Mouse (Mus musculus) hindbrain, embryonic 16.5 days (tissue): Measurements from ENCODE around the gene Arid5b. TPM values are rescaled to one million over a fixed set of nuclear protein-coding genes. Genes with fewer than 3 reads are reported as not detected.

Experiments used
- ATAC-seq: fragments of 200-750 bp; cut with Nextera tagmentation; 2 replicates; pipeline ENCODE4 v1.8.0; 2017; ENCODE audit warnings: moderate TSS enrichment, moderate library complexity
- H3K27ac ChIP-seq: fragments of 300-500 bp; sonication (generic); 2 replicates; pipeline ENCODE4 v1.5.1; 2014; ENCODE audit warnings: low read depth, mild to moderate bottlenecking, control low read depth, low read length, moderate library complexity
- H3K27me3 ChIP-seq: fragments of 300-500 bp; sonication (generic); replicated peaks from 2 replicates; pipeline ENCODE4 v1.6.1; 2014; ENCODE audit warnings: low read length; ENCODE audit not compliant: control insufficient read depth, insufficient read depth
- H3K36me3 ChIP-seq: fragments of 300-500 bp; sonication (generic); 2 replicates; pipeline ENCODE4 v1.6.1; 2014; ENCODE audit warnings: mild to moderate bottlenecking, low read length, moderate library complexity, mixed read lengths; ENCODE audit not compliant: control insufficient read depth, insufficient read depth
- H3K4me1 ChIP-seq: fragments of 300-500 bp; sonication (generic); 2 replicates; pipeline ENCODE4 v1.6.1; 2014; ENCODE audit warnings: low read depth, low read length; ENCODE audit not compliant: control insufficient read depth, insufficient read depth
- H3K4me2 ChIP-seq: fragments of 300-500 bp; sonication (generic); 2 replicates; pipeline ENCODE4 v1.6.1; 2014; ENCODE audit warnings: mild to moderate bottlenecking, low read length, control low read depth, moderate library complexity
- H3K4me3 ChIP-seq: fragments of 300-500 bp; sonication (generic); 2 replicates; pipeline ENCODE4 v1.5.1; 2014; ENCODE audit warnings: mild to moderate bottlenecking, low read length, control low read depth, moderate library complexity
- H3K9ac ChIP-seq: fragments of 300-500 bp; sonication (generic); 2 replicates; pipeline ENCODE4 v1.6.1; 2014; ENCODE audit warnings: low read depth, mild to moderate bottlenecking, control low read depth, low read length, moderate library complexity
- H3K9me3 ChIP-seq: fragments of 300-500 bp; sonication (generic); 2 replicates; pipeline ENCODE4 v1.6.1; 2014; ENCODE audit warnings: mild to moderate bottlenecking, low read length, moderate library complexity; ENCODE audit not compliant: control insufficient read depth
- WGBS: fragments of 180-500 bp; shearing (Covaris S2); extraction: QIAGEN DNeasy Blood & Tissue Kit; methylation state at CpG from one replicate; pipeline ENCODE4 v1.1.7; 2014; 5-methylcytosine and 5-hydroxymethylcytosine counted together
- polyA plus RNA-seq: library from polyadenylated mRNA; unstranded; fragments of >200 nt; fragmentation: Nextera tagmentation; extraction: Ambion mirVana; gene quantifications from 2 replicates; pipeline ENCODE4 v1.2.1, GENCODE M21; 2015

Gene Arid5b
- polyA plus RNA-seq, 1 experiment from 2014 or later: 16.6 TPM

DNA sequence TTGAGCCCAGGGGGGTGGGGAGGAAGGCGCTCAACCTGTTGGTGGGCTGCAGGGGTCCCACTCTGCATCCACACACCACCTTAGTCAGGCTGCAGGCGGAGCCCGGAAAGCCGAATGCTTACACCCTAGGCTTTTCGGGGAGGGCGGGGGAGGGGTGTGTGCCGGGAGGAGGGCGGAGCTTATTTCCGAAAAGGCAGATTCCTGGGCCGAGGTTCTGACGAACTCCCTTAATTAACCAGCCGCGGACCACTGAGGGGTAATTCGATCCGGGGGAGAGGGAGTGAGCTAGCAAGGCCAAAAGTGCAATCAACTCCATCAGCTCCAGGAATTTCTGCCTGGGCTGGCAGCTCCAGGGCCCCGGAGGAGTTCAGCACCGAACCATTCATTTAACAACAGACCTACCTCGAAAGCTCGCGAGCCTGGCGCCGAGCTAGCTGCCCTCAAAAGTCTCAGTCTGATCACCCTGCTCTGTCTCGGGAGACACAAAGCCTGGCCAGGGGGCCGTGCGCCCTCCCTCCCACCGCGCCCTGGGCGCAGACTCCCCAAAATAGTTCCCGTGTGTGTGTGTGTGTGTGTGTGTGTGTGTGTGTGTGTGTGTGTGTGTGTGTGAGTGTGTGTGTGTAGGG, 2.1 kb downstream of the Arid5b start:
- Histone ChIP-seq H3K4me1 (peaks cover 2% of the 10 kb centered on the region; the same call in 1 of the 2 replicates), H3K27ac (peak overlapping the region; percentile 85), H3K9ac (peak overlapping the region; percentile 76), H3K4me2 (peak overlapping the region; percentile 81), H3K9me3 (no peaks in the 10 kb centered on the region), H3K36me3 (no peaks in the 10 kb centered on the region), H3K4me3 (peak overlapping the region; percentile 62), H3K27me3 (no peaks in the 10 kb centered on the region)
- peak; percentile 67 for ATAC-seq
- 0% methylated on average over 28 of the region's 29 CpGs for WGBS

DNA sequence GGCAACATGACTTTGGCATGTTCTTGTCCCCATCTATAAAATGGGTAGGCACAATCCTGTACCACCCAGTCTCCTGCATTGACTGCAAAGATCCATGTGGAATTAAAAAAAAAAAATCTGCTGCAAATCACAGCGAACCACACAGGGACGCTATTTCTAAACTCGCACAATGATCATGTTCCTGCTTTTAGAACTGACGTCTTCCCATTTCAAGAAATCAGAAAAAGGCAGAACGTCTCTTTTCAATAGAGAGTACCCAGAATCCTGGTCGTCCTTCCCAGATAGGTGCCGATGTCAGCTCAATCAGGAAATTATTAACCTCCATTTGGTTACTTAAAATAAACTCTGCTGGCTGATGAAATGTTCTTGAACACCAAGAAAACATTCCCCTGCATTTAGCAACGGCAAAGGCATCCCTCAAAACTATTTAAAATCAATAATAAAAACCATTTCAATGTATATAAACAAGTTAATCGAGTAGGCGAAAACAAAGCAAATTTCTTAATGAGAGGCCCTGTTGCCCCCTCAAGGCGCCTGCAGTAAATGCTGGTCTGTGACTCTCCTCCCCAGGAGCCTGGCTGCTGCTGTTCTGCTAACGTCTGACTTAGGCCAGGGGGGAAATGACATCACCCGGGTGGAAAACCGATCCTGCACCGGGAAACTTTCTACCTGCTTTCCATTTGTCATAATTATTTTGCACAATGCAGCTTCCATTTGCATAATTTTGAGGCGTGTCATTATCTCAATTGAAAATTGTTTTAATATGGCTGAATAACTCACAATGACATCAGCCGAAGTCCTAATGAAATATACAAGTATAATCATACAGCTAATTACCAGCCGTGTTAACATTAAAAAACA, 3.4 kb downstream of the Arid5b start:
- 19% methylated on average over 18 of the region's 18 CpGs for WGBS

DNA sequence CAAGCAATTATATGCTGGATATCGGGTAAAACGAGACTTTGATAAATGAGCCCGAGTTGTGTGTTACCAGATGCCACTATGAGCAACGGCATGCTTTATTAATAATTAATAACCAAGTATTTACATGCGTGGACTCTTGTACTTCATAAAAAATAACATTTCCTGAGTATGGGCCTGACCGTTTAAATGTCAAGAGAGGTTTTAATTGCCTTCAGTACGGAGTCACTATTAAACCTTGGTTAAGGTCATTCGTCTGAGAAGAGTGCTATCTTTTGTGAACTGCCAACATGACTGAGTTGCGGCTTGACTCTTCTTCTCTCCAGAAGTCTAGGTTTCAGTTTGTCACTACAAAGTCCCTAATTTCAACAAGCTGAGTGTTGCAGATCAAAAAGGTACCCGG, 8.8 kb downstream of the Arid5b start:
- H3K27me3 ChIP-seq: no peaks in the 10 kb centered on the region
- no peak overlapping the region for H3K4me2 ChIP-seq
- ATAC-seq: no peak
- H3K4me3 ChIP-seq: no peak overlapping the region
- H3K9me3 ChIP-seq: peaks cover 2% of the 10 kb centered on the region; the same call in 1 of the 2 replicates
- 81% methylated on average over 10 of the region's 10 CpGs for WGBS
- no peak overlapping the region for H3K27ac ChIP-seq
- H3K36me3 ChIP-seq: no peaks in the 10 kb centered on the region
- H3K9ac ChIP-seq: no peak overlapping the region
- peaks cover 10% of the 10 kb centered on the region for H3K4me1 ChIP-seq

More for the DNA sequence above, 3.4 kb downstream of the Arid5b start:
- H3K4me3 ChIP-seq: peak overlapping the region; percentile 22
- H3K9me3 ChIP-seq: no peaks in the 10 kb centered on the region
- peak overlapping the region; percentile 5; the same call in 1 of the 2 replicates for H3K27ac ChIP-seq
- peak overlapping the region; percentile 6 for H3K9ac ChIP-seq
- no peaks in the 10 kb centered on the region for H3K27me3 ChIP-seq
- H3K4me2 ChIP-seq: peak overlapping the region; percentile 81
- no peaks in the 10 kb centered on the region; the same call in 1 of the 2 replicates for H3K4me1 ChIP-seq
- no peaks in the 10 kb centered on the region for H3K36me3 ChIP-seq
- ATAC-seq: no peak

DNA sequence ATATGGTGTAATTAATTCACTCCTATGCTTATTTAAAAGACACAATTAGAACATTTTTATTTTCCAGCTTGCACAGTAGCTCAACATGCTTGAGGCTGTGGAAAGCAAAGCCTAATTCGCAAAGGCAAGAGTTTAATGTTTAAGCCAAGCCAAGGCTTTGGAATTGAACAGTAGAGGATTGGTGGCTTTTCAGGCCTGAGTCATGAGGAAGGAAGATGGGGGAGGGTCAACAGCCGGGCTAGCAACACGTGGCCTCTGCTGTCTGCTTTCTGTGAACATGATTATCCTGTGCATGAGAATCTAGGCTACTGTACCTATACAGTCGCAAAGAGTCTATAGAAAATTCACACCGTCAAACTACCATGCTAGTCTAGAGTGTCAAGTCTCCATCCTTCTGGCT, 9.9 kb downstream of the Arid5b start:
- no peak overlapping the region for H3K4me3 ChIP-seq
- no peak overlapping the region for H3K4me2 ChIP-seq
- no peaks in the 10 kb centered on the region for H3K27me3 ChIP-seq
- H3K36me3 ChIP-seq: no peaks in the 10 kb centered on the region
- H3K9me3 ChIP-seq: peaks cover 2% of the 10 kb centered on the region; the same call in 1 of the 2 replicates
- no peak overlapping the region for H3K27ac ChIP-seq
- 62% methylated on average over 5 of the region's 5 CpGs for WGBS
- no peak overlapping the region for H3K9ac ChIP-seq
- no peak for ATAC-seq
- H3K4me1 ChIP-seq: peaks cover 10% of the 10 kb centered on the region

DNA sequence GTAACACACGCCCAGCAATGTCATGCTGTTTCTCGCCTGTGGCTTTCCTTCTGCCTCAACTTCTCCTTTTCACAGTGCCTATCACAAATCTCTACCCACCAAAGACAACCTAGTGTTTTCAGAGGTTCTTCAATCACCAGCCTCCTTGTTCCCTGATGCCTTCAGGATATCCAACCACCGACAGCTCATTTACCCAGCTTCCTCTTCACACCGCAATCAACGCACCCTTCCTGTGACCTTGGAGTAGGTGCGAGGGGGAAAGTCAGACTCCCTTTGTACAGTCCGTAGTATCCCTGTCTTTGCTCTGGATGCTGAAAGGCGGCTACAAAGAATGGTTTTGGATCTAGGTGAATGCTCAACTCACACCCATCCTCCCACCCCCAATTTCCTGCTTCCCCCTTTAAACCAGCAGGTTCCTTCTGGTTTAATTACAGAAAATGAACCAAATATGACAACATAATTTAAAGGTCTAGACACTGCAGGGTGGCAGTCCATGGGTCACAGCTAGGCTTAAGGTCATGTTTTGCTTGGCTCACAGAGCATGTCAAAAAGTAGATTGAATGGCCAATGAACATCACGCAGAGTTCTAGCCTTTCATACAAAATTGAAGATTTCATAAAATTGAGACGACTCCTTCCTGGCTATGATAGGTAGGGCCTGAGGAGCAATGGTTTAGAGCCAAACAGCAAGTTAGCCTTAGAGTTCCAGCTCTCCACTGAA, 14.4 kb downstream of the Arid5b start:
- H3K27ac ChIP-seq: no peak overlapping the region
- no peak for ATAC-seq
- H3K9ac ChIP-seq: no peak overlapping the region
- WGBS: 93% methylated on average over 10 of the region's 10 CpGs
- no peaks in the 10 kb centered on the region for H3K9me3 ChIP-seq
- no peak overlapping the region for H3K4me3 ChIP-seq
- H3K36me3 ChIP-seq: 0 out of 2 replicates have a peak, but pooled peaks cover 3% of the 10 kb centered on the region
- H3K4me1 ChIP-seq: peaks cover 9% of the 10 kb centered on the region
- no peak overlapping the region for H3K4me2 ChIP-seq
- H3K27me3 ChIP-seq: no peaks in the 10 kb centered on the region

DNA sequence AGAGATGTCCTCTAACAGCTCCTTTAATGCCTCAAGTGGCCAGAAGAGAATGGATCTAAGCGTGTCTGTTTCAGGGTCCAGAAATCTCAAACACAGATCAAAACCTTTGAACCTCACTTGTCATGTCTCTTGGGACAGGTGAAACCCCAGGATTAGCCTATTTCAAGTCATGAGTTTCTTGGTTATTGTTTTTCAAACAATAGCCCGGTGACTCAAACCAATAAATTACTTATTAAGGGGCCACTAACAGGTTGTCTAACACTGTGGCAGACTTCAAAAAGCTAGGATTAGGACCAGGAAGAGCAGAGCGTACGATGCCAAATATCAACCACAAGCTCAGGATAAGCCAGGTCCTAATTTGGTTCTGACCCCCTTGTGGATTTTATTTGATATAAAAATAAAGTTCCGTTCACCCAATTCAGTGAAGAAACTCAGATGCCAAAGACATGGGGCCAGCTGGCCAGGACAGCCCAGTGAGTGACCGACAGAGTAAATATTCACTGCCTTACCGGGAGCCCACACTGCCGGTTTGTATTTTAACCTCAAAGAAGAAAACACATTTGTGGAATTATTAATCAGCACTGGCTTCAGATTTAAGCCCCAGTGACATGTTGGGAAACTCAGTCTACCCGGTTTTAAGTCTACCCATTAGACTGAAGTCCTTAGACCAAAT, 15.1 kb downstream of the Arid5b start:
- ATAC-seq: no peak
- 92% methylated on average over 9 of the region's 9 CpGs for WGBS
- H3K4me3 ChIP-seq: no peak overlapping the region
- 0 out of 2 replicates have a peak, but pooled peaks cover 3% of the 10 kb centered on the region for H3K36me3 ChIP-seq
- no peaks in the 10 kb centered on the region for H3K27me3 ChIP-seq
- no peak overlapping the region for H3K4me2 ChIP-seq
- no peaks in the 10 kb centered on the region for H3K9me3 ChIP-seq
- peaks cover 4% of the 10 kb centered on the region for H3K4me1 ChIP-seq
- H3K9ac ChIP-seq: no peak overlapping the region
- no peak overlapping the region for H3K27ac ChIP-seq

DNA sequence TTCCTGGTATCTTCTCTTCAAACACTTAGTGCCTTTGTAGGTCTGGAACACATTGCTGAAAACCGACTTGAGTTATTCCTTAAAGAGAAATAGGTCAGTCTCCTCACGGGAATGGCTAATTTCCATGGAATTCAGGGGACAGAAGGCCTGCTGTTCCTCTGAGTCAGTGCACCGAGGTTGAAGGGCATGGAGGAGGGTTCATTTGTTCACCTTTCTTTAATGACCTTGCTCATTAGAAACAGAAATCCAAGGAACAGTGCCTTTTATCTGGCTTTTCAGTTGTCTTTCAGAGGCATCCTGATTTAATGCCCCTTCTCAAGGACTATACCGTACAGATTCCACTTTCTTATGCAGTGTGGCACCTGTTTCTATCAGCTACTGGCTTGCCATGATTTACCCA, 18.9 kb downstream of the Arid5b start:
- H3K4me1 ChIP-seq: no peaks in the 10 kb centered on the region
- H3K27me3 ChIP-seq: no peaks in the 10 kb centered on the region
- H3K27ac ChIP-seq: no peak overlapping the region
- H3K9ac ChIP-seq: no peak overlapping the region
- no peak overlapping the region for H3K4me3 ChIP-seq
- H3K36me3 ChIP-seq: 0 out of 2 replicates have a peak, but pooled peaks cover 3% of the 10 kb centered on the region
- H3K9me3 ChIP-seq: no peaks in the 10 kb centered on the region
- WGBS: 53% methylated on average over 4 of the region's 4 CpGs
- no peak overlapping the region for H3K4me2 ChIP-seq
- no peak for ATAC-seq

DNA sequence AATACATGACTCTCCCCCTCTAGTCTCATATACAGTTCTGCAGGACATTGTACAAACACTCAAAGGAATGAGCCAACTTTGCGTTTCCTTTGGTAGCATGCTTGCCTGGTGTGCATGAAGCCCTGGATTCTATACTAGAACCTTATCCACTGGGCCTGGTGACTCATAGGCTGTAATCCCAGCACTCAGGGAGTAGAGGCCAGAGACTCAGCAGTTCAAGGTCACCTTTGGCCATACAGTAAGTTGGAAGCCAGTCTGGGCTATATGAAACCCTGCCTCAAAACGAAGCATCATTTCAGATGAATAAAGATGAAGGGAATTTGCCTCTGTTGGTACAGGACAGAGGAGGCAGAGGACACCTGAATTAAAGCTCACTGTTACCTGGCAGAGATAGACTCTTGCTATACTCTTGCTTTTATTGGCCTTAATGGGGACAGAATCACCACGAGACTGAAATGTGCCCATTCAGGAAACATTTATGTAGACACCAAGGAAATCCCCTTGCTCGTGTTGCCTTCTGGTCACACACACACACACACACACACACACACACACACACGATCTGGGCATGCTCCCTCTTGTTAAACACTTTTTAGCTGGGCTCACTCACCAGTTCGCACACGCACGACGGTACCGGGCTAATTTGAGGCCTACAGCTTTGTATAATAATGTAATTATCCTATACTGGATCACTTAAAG, 21.0 kb downstream of the Arid5b start:
- WGBS: 85% methylated on average over 10 of the region's 10 CpGs
- H3K9ac ChIP-seq: no peak overlapping the region
- no peak for ATAC-seq
- H3K9me3 ChIP-seq: no peaks in the 10 kb centered on the region
- no peak overlapping the region for H3K27ac ChIP-seq
- no peak overlapping the region for H3K4me3 ChIP-seq
- H3K36me3 ChIP-seq: 0 out of 2 replicates have a peak, but pooled peaks cover 3% of the 10 kb centered on the region
- no peak overlapping the region for H3K4me2 ChIP-seq
- no peaks in the 10 kb centered on the region for H3K4me1 ChIP-seq
- H3K27me3 ChIP-seq: no peaks in the 10 kb centered on the region
